Mouse (Mus musculus): ENCODE measurements around the gene Asb5.
"Not testable (repeated sequence)": the region's sequence is repeated elsewhere in the genome, so short reads cannot be mapped to it uniquely, and the experiment has no call there.

DNA sequence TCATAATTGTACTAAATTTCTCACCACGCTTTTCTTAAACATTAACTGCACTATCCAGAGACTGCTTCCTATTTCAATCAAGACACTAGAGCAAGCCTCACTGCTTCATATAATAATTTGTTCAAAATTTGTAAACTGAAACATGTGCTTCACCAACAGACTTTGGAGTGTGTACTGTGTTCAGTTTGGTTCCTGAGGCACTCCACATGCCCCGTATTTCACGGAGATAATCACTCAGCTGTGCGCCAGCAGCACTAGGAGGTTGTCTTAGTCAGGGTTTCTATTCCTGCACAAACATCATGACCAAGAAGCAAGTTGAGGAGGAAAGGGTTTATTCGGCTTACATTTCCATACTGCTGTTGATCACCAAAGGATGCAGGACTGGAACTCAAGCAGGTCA is 17.2 kb upstream of the Asb5 start:
- TF ChIP-seq CTCF, EP300 (IDR thresholded peaks at IDR 0.05; ENCODE audit: low read depth): not testable (repeated sequence)

Data from liver, postnatal 0 days (tissue).